Mouse (Mus musculus) testis, adult 2 months (tissue): Measurements from ENCODE around the gene Edem2.

Source experiments
- CTCF ChIP-seq: fragments of 200-500 bp; IDR thresholded peaks from 2 replicates; pipeline ENCODE4 v1.5.1; 2012; ENCODE audit warnings: low read depth, mild to moderate bottlenecking, inconsistent platforms, low read length, moderate library complexity; ENCODE audit not compliant: control insufficient read depth, insufficient read depth, insufficient replicate concordance
- POLR2A ChIP-seq: fragments of 200-500 bp; IDR thresholded peaks from 2 replicates; pipeline ENCODE4 v1.6.1; 2012; ENCODE audit warnings: low read depth, mild to moderate bottlenecking, inconsistent platforms, low read length, moderate library complexity; ENCODE audit not compliant: control insufficient read depth

GRCm38 (mm10) chr2:155778004-155778403 lies 48.7 kb upstream of the Edem2 start:
- TF ChIP-seq POLR2A (no peak), CTCF (no peak)
